Mouse (Mus musculus): ENCODE data around the gene Dusp5.

Dusp5 gene

GRCm38 (mm10) chr19:53528752-53529454 lies at the start of gene Dusp5:
Gene Dusp5, plus strand, starts transcription at chr19:53529109.
- WGBS: under 1% methylated on average over 84 of the region's 84 CpGs

GRCm38 (mm10) chr19:53479590-53479989 lies 49.3 kb upstream of the Dusp5 start:
- 86% methylated on average over 8 of the region's 8 CpGs for WGBS

- 82% methylated on average over 6 of the region's 6 CpGs for WGBS
Observed at GRCm38 (mm10) chr19:53482093-53482492, 46.8 kb upstream of the Dusp5 start.

- WGBS: 81% methylated on average over 5 of the region's 5 CpGs
Observed at GRCm38 (mm10) chr19:53482527-53482926, 46.4 kb upstream of the Dusp5 start.

GRCm38 (mm10) chr19:53483984-53484383 lies 44.9 kb upstream of the Dusp5 start:
- 97% methylated on average over 8 of the region's 8 CpGs for WGBS

- WGBS: 86% methylated on average over 3 of the region's 3 CpGs
Observed at GRCm38 (mm10) chr19:53484918-53485317, 44.0 kb upstream of the Dusp5 start.

- whole genome bisulfite sequencing: 88% methylated on average over 12 of the region's 12 CpGs
Observed at GRCm38 (mm10) chr19:53489187-53489586, 39.7 kb upstream of the Dusp5 start.

GRCm38 (mm10) chr19:53489910-53490309 lies 39.0 kb upstream of the Dusp5 start:
- 88% methylated on average over 1 of the region's 1 CpGs for WGBS

GRCm38 (mm10) chr19:53490898-53491297 lies 38.0 kb upstream of the Dusp5 start:
- WGBS: 82% methylated on average over 8 of the region's 8 CpGs

- 95% methylated on average over 4 of the region's 4 CpGs for whole genome bisulfite sequencing
Observed at GRCm38 (mm10) chr19:53492528-53492927, 36.4 kb upstream of the Dusp5 start.

- 73% methylated on average over 5 of the region's 5 CpGs for WGBS
Observed at GRCm38 (mm10) chr19:53493866-53494265, 35.0 kb upstream of the Dusp5 start.

- WGBS: 87% methylated on average over 3 of the region's 3 CpGs
Observed at GRCm38 (mm10) chr19:53497910-53498309, 31.0 kb upstream of the Dusp5 start.

- 94% methylated on average over 8 of the region's 8 CpGs for WGBS
Observed at GRCm38 (mm10) chr19:53499049-53499448, 29.9 kb upstream of the Dusp5 start.

- 96% methylated on average over 4 of the region's 4 CpGs for WGBS
Observed at GRCm38 (mm10) chr19:53499451-53499940, 29.4 kb upstream of the Dusp5 start.

GRCm38 (mm10) chr19:53500298-53501006 lies 28.5 kb upstream of the Dusp5 start:
- WGBS: 59% methylated on average over 25 of the region's 25 CpGs

GRCm38 (mm10) chr19:53501239-53501638 lies 27.7 kb upstream of the Dusp5 start:
- 82% methylated on average over 7 of the region's 7 CpGs for WGBS

- WGBS: 94% methylated on average over 2 of the region's 2 CpGs
Observed at GRCm38 (mm10) chr19:53501765-53502164, 27.1 kb upstream of the Dusp5 start.

- 38% methylated on average over 9 of the region's 9 CpGs for WGBS
Observed at GRCm38 (mm10) chr19:53502891-53503371, 26.0 kb upstream of the Dusp5 start.

- 93% methylated on average over 7 of the region's 7 CpGs for WGBS
Observed at GRCm38 (mm10) chr19:53504181-53504580, 24.7 kb upstream of the Dusp5 start.

GRCm38 (mm10) chr19:53505728-53506127 lies 23.2 kb upstream of the Dusp5 start:
- 83% methylated on average over 10 of the region's 10 CpGs for WGBS

GRCm38 (mm10) chr19:53507497-53507896 lies 21.4 kb upstream of the Dusp5 start:
- 63% methylated on average over 8 of the region's 8 CpGs for WGBS

- WGBS: 91% methylated on average over 13 of the region's 13 CpGs
Observed at GRCm38 (mm10) chr19:53511244-53511934, 17.5 kb upstream of the Dusp5 start.
